Mouse (Mus musculus): Measurements from ENCODE around the gene Gm27021. TPM values are rescaled to one million over a fixed set of nuclear protein-coding genes. Genes with fewer than 3 reads are reported as not detected.
"Not testable (repeated sequence)": the region's sequence is repeated elsewhere in the genome, so short reads cannot be mapped to it uniquely, and the experiment has no call there.

The Gm27021 gene
- total RNA-seq, 4 experiments from 2014 or later: not detected

DNA sequence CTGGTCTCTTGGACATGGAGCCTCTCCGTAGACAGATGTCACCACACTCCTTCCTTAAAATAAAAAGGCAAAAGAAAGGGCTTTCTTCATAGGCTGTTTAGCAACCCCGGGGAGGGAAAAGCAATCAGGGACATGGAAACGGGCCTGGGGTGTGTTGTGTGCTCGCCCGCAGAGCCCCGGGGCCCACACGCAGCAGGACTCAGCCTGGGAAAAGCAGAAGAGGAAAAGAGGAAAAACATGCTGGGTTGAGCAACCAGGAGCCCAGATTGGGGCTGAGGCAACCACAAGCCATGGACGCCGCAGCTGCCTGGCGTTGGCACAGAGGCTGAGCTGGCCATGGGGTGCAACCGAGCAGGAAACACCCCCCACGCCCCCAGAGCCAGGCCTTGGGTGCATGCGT lies 18.2 kb upstream of the Gm27021 start:
- peak; percentile 54 for DNase-seq (ENCODE audit: low spot score)

DNA sequence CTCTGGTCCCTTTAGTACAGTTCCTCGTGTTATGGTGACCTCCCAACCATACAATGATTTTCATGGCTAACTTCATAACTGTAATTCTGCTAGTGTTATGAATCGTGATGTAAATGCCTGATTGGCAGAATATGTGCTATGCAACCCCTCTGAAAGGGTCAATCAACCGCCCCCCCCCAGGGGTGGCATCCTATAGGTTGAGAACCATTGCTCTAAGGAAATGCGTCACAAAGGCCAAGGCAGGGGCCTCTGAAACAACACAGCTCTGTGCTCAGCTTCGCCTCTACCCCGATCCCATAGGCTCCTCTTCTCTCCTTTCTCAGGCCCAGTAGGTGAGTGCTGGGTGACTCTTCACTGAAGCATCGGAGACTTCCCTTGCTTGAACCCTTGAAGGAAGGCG lies 17.7 kb upstream of the Gm27021 start:
- no peak for DNase-seq (ENCODE audit: low spot score)

DNA sequence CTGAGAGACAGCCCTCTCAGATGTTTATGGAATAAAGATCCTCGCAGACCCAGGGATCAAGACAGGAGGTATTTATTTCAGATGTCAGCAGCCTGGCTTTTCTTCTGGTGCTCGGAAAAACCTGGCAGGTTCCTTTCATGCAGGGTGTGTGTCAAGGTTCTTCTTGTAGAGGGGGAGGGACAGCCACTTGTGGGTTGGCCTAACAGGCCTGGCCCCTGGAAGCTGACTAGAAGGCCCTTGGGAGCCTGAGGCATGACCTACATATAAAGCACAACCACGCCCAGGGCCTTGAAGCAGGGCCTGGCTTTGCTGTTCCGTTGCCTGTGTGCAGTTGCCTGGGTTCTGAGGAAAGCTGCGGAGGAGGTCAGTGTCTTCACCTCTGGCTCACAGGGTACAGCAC lies 17.2 kb upstream of the Gm27021 start:
- DNase-seq (ENCODE audit: low spot score): peak; percentile 58

DNA sequence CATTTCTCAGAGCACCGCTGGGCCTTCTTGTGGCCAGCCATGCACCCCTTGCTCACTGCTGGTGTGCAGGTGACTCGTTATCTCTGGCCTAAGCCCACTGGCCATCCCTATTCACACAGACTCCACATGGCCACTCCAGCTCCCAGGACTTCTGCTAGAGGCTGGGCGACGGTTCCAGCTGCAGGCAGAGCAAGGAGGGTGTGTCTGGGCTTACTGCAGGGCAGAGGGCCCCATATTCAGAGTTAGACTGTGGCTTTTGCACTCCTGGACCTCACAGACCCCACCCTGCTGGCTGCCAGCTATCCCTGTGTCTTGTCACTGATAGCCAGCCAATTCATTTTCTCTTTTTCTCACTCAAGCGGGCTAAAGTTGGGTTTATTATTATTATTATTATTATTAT lies 16.2 kb upstream of the Gm27021 start:
- no peak for DNase-seq (ENCODE audit: low spot score)

DNA sequence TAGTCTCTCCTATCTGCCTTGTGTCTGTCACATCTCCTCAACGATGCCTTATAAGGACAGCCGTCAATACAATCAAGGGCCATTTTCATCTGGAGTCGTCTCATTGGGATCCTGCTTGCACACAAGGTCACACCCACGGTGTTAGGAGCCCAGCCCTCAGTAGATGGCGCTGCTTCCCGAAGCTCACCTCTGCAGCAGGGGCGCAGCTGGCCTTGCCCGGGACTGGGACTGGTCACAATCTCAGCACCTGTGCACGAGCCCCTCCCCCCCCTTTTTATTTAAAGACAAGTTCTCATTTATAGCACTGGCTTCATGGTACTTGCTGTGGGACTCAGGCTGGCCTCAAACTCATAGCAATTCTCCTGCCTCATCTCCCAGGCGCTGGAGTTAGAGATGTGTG lies 15.7 kb upstream of the Gm27021 start:
- DNase-seq (ENCODE audit: low spot score): peak; percentile 70

DNA sequence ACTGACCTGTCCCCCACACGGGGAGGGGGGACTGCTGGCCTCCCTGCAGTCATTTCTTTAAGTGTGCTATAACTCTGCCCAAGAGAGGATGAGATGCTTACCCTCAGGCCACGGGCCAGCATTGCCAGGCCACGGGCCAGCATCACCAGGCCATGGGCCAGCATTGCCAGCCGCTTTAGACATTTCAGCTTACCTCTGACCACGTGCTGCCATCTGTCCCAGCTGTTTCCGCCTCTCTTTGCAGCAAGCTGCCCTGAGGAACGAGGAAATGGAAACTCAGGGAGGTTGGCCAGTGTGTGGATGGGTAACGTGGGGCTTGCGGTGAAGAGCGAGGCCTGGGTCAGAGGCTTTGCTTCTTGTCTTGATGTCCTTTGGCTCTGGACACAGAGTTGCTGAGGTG lies 13.2 kb upstream of the Gm27021 start:
- DNase-seq (ENCODE audit: low spot score): no peak

DNA sequence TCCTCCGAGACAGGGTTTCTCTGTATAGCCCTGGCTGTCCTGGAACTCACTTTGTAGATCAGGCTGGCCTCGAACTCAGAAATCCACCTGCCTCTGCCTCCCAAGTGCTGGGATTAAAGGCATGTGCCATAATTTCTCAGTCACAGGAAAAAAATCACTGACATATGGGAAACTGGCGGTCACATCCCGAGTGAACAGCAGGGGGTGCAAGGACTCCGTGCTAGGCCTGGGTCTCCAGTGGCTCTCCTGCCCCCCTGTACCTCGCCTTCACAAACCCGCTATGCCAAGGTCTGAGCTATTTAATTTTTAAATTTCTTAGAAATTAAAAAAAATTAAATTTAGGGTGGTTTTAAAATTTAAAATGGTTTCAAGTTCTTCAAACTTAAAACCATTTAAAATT lies 12.5 kb upstream of the Gm27021 start:
- not testable (repeated sequence) for DNase-seq (ENCODE audit: low spot score)

DNA sequence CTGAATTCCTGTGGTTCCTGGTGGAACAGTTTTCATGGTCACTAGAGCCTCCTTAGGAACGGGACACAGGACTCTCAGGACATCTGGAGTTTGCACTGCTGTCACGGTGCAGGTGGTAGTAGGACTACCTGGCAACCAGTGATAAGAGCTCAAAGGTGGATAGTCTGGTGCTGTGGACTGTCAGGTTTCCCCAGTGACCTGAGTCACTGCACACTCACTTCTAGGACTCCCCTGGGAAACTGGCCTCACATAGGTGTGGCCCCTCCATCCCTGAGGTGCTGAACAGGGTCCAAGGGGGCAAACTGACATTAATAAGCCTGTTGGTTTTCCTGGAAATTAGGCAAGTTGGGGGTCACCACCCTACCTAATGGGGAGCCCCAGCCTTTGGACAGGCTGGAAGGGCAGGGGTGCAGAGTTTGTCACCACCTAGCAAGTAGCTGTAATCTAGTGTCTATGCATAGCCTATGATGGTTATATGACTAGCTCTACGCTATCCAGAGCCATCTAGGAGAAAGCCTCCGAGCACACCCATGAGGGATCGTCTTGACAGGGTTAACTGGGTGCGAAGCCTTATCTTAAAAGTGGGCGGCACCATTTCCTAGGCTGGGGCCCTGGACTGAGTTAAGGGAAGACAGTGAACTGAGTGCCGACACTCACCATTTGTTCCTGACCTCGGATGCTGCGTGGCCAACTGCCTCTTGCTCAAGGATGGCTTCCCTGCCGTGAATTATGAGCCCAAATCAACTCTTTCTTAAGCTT lies 11.9 kb upstream of the Gm27021 start:
- no peak for DNase-seq (ENCODE audit: low spot score)

DNA sequence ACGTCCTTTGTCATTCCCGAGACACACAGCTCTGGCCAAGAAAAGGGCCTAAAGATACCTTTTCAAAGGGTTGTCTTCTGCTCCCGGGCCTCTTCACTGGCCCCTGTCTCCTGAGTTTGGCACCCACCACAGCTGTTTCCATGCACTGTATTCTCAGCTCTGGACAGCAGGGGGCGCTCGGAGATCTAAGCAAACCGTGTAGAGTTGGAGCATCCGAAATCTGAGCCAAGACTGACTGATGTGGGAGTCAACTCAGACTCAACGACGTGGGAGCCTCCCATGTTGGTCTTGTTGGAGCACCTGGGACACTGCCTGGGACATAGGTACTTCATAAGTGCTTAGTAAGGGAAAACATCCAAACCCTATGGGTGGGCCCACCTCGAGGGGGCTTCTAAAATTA lies 10.6 kb upstream of the Gm27021 start:
- DNase-seq (ENCODE audit: low spot score): peak; percentile 87

DNA sequence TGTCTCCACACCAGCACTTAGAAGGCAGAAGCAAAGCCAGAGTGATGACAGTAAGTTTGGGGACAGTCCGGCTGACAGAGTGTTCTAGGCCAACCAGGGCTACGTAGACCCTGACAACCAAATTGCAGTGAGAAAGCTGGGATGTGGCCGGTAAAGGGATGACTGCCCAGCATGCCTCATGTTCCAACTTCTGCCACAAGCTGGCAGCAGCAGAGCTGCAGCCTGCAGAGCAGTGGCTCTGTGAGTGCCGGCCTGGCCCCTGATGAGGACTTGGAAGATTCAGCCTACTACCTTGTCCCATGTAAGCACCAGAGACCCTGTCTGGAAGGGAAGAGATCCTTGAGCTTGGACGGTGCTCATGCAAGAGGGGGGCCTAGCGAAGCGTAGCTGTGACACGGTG lies 7.8 kb upstream of the Gm27021 start:
- no peak for DNase-seq (ENCODE audit: low spot score)

DNA sequence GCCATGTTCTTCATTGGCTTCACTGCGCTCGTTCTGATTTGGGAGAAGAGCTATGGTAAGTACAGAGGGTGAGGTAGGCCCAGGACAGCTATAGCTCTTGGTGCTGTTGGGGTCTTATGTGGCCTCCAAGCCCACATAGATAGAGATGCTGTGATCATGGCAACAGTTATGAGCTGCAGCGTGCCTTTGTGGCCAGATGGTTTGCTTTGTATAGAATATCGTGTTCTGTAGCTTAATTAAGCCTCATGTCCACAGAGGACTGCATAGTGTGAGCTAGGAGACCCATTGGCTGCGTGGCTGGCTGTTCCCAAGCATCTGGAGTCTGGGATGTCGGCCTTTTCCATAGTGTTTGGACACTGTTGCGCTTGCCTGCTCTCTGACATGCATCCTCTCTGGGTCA lies 5.4 kb upstream of the Gm27021 start:
- DNase-seq (ENCODE audit: low spot score): no peak

DNA sequence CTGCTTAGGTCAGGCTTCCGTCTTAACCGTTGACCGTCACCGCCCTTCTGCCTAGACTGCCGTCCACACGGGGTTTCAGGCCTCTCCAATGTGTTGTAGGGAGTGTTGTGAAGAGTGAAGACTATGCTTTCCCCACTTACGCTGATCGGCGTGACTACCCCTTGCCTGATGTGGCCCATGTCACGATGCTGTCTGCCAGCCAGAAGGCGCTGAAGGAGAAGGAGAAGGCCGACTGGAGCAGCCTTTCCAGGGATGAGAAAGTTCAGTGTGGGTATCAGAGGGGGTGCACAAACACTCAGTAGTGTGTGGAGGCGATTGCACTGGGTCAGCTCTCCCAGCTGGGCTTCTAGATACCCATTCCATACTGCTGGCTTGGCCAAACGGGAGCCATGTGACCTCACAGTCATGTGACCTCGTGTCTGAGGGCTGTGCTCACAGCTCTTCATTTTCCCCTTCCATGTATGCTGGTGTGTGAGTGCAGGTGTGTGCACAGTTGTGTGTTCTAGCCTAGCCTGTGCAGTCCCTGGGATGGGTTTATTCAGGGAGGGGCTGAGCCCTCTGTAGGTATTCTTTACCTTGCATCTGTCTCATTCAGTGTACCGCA lies 4.8 kb upstream of the Gm27021 start:
- no peak for DNase-seq (ENCODE audit: low spot score)

DNA sequence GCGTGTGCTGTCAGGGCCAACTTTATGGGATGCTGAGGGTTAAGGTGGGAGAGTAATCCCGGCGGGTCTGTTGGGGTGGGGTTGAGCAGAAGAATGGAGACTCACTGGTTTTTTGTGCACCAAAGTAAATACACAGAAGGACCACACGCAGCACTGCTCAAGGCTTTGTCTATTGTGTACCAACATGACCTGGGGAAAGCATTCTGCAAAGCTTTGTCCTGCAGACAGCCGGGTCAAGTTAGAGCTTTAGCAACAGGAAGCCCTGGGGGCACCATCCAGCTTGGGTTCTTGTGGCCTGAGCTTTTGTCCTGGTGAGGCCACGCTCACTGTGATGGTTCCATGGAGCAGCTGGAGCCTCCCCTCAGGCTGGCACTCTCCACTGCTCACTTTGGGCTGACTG lies 3.9 kb upstream of the Gm27021 start:
- no peak for DNase-seq (ENCODE audit: low spot score)

DNA sequence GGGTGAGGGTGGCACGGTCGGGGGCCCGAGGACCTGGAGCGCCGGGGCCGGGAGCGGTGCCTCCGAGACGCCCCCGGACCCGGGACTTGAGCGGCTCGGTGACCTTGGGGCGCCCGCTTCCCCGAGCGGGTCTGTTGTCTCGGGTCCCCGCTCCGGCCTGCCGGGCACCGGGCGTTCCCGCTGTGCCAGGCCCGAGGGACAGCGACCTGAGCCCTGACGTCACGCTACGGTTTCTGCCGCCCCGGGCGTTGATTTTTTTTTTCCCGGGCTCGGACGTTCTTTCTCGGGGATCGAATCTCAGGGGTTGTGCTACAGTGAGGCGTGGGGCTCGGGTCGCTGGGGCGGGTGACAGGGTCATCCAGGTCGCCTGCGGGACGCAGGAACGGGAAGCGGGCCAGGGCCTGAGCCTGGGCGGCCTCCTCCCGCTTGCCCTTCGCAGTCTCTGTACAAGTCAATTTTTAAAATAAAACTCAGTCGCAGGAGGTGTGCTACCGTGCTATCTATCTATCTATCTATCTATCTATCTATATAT lies 561 bp upstream of the Gm27021 start, which contains the start of gene Emc8:
TSS of gene Emc8 (minus strand) at position 200 of the 532 bp plus-strand sequence.
- no peak for DNase-seq (ENCODE audit: low spot score)

DNA sequence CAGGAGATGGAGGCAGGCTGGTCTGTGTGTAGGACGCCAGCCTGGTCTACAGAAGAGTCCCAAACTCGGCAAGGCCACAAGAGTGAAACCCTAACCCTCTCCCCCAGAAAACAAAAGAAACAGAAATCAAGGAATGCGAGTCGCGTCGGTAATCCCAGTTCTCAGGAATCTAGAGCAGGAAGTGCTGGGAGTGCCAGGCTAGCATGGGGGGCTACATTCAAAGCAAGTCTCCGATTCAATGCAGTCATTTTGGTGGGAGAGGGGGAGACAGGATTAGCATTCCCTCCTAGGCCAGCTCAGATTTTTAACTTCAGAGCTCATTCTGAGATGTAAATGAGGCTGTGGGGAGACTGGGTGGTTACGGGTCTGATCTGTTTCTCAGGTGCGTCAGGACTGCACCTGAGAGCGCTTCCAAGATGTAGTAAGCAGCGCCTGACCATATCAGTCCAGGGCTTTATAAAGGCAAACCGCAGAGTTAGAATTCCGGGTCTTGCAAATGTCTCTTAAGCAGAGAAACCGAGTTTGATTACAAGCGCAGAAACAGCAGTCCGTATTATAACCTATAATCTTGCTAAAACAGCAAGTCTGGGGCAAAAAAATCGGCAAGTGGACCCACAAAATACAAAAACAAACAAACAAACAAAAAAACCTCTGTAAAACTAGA lies 940 bp downstream of the Gm27021 start:
- no peak for DNase-seq (ENCODE audit: low spot score)

DNA sequence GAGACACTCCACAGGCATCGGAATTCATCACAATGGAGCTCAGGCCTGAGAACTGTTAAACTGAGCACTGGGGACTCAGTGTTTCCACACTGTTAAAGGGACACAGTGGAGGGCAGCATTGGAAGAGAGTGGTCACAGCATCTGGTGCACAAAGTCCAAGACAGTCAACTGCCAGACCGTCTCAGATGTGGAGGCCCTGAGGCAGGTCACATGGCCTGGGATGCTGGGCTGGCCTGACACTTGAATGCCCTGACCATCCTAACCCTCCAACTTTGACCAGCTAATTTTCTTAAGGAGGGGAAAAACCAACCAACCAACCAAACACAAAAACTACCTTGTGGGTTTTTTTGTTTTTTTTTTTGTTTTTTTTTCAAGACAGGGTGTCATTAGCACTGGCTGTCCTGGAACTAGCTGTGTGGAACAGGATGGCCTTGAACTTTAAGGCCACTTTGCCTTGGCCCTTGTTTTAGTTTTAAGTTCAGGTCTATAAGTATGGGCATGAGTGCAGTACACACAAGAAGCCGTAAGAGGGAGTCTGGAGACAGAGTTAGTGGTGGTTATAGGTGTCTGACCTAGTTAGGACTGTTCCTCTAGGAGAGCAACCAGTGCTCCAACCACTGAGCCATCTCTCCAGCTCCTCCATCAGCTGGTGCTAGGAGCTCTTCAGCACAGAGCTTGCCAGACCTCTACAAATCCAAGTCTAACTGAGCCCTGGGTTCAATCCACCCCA lies 2.0 kb downstream of the Gm27021 start:
- DNase-seq (ENCODE audit: low spot score): no peak

DNA sequence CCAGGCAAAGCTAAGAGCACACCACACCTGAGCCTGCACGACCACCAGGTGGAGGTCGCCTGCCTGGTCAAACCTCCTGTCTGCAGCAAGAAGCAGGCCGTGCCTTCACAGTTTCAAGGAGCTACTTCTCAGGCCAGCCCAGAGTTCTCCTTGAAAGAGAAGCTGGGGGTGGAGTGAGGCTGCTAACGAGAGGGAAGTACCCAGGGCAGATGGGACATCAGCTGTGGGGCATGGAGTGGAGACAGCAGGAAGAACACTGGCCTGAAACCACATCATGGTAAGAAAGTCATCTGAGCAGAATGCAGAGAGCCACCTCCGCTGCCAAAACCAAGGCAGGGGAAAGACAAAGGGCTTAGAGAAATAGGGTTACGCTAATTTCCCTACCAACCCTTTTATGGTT lies 3.3 kb downstream of the Gm27021 start:
- no peak for DNase-seq (ENCODE audit: low spot score)

DNA sequence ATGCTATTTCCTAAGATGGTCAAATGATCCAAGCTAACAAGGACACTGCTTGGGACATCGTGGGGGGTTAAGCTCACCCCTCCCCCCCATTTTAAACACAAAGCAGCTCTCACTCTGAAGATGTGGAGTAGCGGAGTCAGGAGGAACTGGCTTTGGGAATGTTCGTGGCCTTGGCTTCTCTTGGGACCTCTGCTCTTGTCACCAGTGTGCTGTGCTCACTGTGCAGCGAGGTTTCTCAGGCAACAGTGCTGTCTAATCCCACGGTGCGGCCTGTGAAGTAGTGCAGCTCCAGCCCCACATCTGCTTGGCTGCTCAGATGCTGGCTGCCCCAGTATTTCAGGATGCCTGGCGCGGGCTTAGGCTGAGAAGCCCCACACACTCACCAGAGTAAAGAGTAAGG lies 10.5 kb downstream of the Gm27021 start:
- no peak for DNase-seq (ENCODE audit: low spot score)

DNA sequence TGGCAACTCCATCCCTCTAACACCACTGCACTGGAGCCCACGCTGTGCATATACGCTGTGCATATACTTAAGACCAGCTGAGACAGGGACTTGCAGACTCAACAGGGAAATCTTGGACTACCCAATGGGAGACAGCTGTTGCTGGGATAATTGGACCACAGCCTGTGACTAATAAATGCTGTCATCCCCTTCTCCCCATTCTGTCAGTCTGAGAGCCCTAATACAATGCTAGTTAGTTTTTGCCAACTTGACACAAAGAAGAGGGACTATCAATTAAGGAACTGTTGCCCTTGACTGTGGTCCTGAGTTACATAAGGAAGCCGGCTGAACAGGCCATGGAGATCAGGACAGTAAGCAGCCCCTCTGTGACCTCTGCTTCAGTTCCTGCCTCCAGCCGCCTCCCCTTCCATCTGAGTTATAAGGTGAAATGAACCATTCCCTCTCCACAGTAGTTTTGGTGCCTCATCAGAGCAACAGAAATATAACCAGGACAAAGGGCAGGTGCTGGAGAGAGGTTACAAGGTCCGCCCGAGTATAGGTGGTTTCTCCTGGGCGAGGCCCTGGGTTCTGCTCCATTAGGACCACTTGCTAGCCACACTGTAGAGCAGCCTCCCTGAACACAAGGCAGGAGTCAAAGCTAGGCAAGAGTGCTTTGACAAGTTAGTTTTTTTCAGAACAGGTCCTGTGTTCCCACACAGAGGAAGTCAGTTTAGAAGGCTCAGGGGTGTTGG lies 11.4 kb downstream of the Gm27021 start:
- no peak for DNase-seq (ENCODE audit: low spot score)

DNA sequence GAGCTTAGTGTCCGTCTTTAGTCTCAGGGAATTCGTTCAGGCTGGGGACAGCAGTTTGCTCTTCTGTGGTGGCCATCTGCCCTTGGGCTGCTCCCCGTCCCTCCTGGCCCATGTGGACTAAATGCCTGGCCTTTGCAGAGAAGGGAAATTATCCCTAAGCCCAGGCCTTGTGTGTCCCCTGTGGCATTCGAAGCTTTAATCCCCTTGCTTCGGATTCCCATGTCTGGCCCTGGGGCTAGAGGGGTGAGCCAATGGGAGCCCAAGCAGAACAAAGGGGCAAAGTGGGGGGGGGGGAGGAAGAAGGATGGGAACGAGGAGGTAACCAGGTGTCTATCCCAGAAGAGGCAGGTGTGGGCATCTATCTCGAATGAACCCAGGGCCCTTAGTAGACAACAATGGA lies 20.3 kb downstream of the Gm27021 start, which contains the start of gene 1190005I06Rik:
TSS of gene 1190005I06Rik (minus strand) at position 101 of the 400 bp plus-strand sequence.
- no peak for DNase-seq (ENCODE audit: low spot score)

DNA sequence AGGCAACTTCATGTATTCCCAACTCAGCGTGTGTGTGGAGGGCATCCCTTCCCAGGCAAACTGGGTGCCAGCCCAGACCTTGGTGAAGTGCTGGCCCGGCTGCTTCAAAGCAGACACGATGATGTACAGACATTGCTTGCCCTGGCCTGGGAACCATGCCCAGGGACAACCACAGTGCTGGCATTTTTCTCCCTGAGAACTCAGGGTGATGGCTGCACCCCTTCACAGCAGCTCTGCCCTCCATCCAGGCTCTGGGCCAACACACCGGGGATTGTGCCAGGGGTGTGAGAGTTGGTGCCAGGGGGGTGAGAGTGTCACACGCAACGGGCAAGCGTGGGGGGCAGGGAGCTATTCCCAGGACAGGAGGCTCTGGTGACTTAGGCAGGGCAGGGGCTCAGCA lies 23.2 kb downstream of the Gm27021 start:
- peak; percentile 62 for DNase-seq (ENCODE audit: low spot score)

All from heart, adult 8-10 months (tissue).